Mouse (Mus musculus) heart, adult 2 months (tissue): Measurements from ENCODE around the gene Olfr279. TPM values are rescaled to one million over a fixed set of nuclear protein-coding genes. Genes with fewer than 3 reads are reported as not detected.

Source experiments
- DNase-seq, 2 experiments: peaks; one replicate each; pipeline ENCODE4 v3.0.0; 2021
- H3K27ac ChIP-seq: fragments of 200-600 bp; 2 replicates; pipeline ENCODE4 v1.8.1; 2022
- H3K27me3 ChIP-seq: fragments of 200-500 bp; 2 replicates; pipeline ENCODE4 v1.6.1; 2012; ENCODE audit warnings: mild to moderate bottlenecking, low read length, inconsistent platforms, mixed read lengths; ENCODE audit not compliant: control insufficient read depth, insufficient read depth
- H3K36me3 ChIP-seq: fragments of 200-500 bp; 2 replicates; pipeline ENCODE4 v1.6.1; 2012; ENCODE audit warnings: low read length, inconsistent platforms; ENCODE audit not compliant: control insufficient read depth, insufficient read depth
- H3K4me1 ChIP-seq: fragments of 200-500 bp; 2 replicates; pipeline ENCODE4 v1.6.1; 2011; ENCODE audit warnings: low read length; ENCODE audit not compliant: control insufficient read depth, insufficient read depth
- H3K4me3 ChIP-seq: fragments of 200-600 bp; 2 replicates; pipeline ENCODE4 v1.8.1; 2022
- H3K79me2 ChIP-seq: fragments of 200-500 bp; replicated peaks from 2 replicates; pipeline ENCODE4 v1.6.1; 2012; ENCODE audit warnings: mild to moderate bottlenecking, inconsistent platforms, low read length, moderate library complexity, mixed read lengths; ENCODE audit not compliant: control insufficient read depth, insufficient read depth
- H3K9ac ChIP-seq: fragments of 200-500 bp; 2 replicates; pipeline ENCODE4 v1.6.1; 2012; ENCODE audit warnings: low read depth, mild to moderate bottlenecking, control low read depth, inconsistent platforms, low read length, mixed read lengths
- CTCF ChIP-seq: fragments of 200-600 bp; IDR thresholded peaks from 2 replicates; pipeline ENCODE4 v1.8.1; 2022; ENCODE audit warnings: antibody characterized with exemption, mild to moderate bottlenecking, moderate library complexity
- EP300 ChIP-seq: fragments of 200-500 bp; IDR thresholded peaks from 2 replicates; pipeline ENCODE4 v1.6.1; 2011; ENCODE audit warnings: low read depth, low read length, control low read depth; ENCODE audit not compliant: insufficient read depth
- POLR2A ChIP-seq: fragments of 200-500 bp; IDR thresholded peaks from 2 replicates; pipeline ENCODE4 v1.6.1; 2011; ENCODE audit warnings: mild to moderate bottlenecking, low read depth, low read length, control low read depth; ENCODE audit not compliant: insufficient read depth
- WGBS: fragments of 180-500 bp; shearing (Covaris S2); methylation state at CpG from one replicate; pipeline ENCODE4 v1.1.7; 2018; 5-methylcytosine and 5-hydroxymethylcytosine counted together
- intact Hi-C: fragments of 180-260 bp; cut with DNase I; formaldehyde crosslinking; loops from one replicate; pipeline ENCODE4 v1.15.1; 2025
- polyA plus RNA-seq: library from polyadenylated mRNA; depleted of rRNA; stranded (reverse); fragments of >200 nt; gene quantifications from 2 replicates; pipeline ENCODE4 v1.2.3, GENCODE M21; 2012
- total RNA-seq, 2 experiments: library from RNA; stranded (reverse); gene quantifications; 2 replicates each; pipeline ENCODE4 v1.2.3; 2021

Gene Olfr279
- total and polyA plus RNA-seq, 3 experiments: not detected

DNA sequence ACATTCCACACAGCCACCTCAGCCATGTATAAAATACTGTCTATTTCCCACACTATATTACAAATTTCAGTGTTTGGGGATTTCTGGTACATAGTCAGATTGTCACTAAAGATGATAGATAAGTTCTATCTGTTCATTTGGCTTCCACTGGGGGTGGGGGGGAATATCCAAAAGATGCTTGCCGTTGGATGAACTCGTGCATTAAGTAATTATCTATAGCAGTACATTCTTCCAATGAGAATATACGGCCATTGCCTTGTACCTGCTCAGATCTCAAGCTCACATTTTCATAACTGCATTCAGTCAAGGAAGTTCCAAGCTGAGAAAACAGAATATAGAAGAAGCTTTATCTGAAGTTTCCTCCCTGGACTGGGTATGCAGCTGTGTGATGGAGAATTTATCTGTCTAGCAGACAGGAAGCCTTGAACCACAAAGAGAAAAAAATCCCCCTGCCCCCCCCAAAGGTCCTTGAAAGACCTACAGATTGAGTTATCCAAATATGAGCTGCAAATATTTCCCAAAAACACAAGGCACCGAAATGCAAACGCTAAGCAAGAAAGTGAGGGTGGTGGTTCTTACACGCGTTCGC lies 5.7 kb upstream of the Olfr279 start:
- intact Hi-C loops: no loop called here
- no peak for DNase-seq

DNA sequence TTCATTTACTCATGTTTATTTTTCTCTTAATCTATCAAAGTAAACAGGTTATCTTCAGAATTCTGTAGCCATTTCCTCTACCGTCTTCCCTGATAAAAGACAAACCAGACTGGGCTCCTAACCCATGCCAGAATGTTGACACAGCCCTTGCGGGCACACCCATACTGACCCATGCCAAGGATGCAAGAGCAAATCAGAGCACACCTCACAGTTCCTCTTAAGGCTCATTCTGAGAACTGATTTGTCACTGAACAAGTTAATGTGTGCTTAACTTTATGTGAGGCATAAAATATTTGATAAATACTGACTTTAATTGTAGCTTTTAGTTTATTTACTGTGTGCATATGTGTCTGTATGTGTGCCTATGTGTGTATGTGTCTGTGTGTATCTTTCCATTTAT lies 870 bp upstream of the Olfr279 start:
- TF ChIP-seq POLR2A: no peak
- no peak for TF ChIP-seq EP300
- no peak for TF ChIP-seq CTCF
- Histone ChIP-seq H3K27ac (no peak overlapping the region), H3K9ac (no peak overlapping the region), H3K27me3 (no peaks in the 10 kb centered on the region), H3K4me1 (0 out of 2 replicates have a peak, but pooled peaks cover 1% of the 10 kb centered on the region), H3K36me3 (no peaks in the 10 kb centered on the region), H3K79me2 (no peaks in the 10 kb centered on the region), H3K4me3 (no peak overlapping the region)
- intact Hi-C loops: no loop called here
- 28% methylated on average over 2 of the region's 2 CpGs for WGBS
- DNase-seq: no peak

More for the DNA sequence above, 5.7 kb upstream of the Olfr279 start:
- Histone ChIP-seq H3K9ac (no peak overlapping the region), H3K79me2 (no peaks in the 10 kb centered on the region), H3K4me3 (no peak overlapping the region), H3K36me3 (peaks cover 2% of the 10 kb centered on the region; the same call in 1 of the 2 replicates), H3K27me3 (no peaks in the 10 kb centered on the region), H3K4me1 (peaks cover 16% of the 10 kb centered on the region), H3K27ac (no peak overlapping the region)
- TF ChIP-seq POLR2A (no peak), EP300 (no peak), CTCF (no peak)
- WGBS: 92% methylated on average over 8 of the region's 8 CpGs

DNA sequence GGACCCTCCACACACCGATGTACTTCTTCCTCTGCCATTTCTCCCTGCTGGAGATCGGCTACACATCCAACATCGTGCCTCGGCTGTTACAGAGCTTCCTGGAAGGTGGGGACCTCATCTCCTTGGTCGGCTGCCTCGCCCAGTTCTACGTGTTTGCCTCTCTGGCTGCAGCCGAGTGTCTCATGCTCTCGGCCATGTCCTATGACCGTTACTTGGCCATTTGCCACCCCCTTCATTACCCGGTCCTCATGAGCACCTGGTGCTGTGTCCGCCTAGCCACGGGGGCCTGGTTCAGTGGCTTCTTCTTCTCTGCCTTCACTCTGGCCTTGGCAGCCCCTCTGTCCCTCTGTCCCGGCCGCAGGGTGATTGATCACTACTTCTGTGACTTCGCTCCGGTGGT lies 5.4 kb downstream of the Olfr279 start:
- no peak overlapping the region for H3K27ac ChIP-seq

DNA sequence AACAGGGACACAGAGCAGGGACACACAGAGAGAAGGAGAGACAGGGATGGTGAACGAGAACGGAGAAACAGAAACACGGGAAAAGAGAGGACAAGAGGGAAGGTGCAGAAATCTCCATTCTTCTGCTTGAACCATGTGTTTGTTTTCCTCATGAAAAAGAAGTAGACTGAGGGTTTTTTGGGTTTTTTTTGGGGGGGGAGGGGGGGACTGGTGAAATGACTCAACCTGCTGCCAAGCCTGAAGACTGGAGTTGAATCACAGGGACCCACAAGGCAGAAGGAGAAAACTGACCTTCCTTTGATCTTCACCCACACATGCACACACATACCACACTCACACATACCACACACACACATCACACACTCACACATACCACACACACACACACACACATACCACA lies 11.1 kb downstream of the Olfr279 start:
- H3K79me2 ChIP-seq: no peaks in the 10 kb centered on the region
- peaks cover 6% of the 10 kb centered on the region for H3K4me1 ChIP-seq
- TF ChIP-seq POLR2A (no peak), EP300 (no peak), CTCF (no peak)
- DNase-seq: no peak
- no peaks in the 10 kb centered on the region for H3K36me3 ChIP-seq
- H3K9ac ChIP-seq: no peak overlapping the region
- WGBS: 88% methylated on average over 3 of the region's 3 CpGs
- intact Hi-C loops: loop anchor here (10.0 kb wide), 1 partner anchor 319 kb away; no protein-coding TSS in a partner anchor
- H3K27ac ChIP-seq: no peak overlapping the region
- H3K27me3 ChIP-seq: no peaks in the 10 kb centered on the region
- no peak overlapping the region for H3K4me3 ChIP-seq

More for the DNA sequence above, 5.4 kb downstream of the Olfr279 start:
- Histone ChIP-seq H3K79me2 (no peaks in the 10 kb centered on the region), H3K4me1 (no peaks in the 10 kb centered on the region), H3K36me3 (no peaks in the 10 kb centered on the region), H3K4me3 (no peak overlapping the region), H3K27me3 (no peaks in the 10 kb centered on the region), H3K9ac (no peak overlapping the region)
- DNase-seq: no peak
- WGBS: 86% methylated on average over 17 of the region's 17 CpGs
- TF ChIP-seq EP300: no peak
- no peak for TF ChIP-seq CTCF
- intact Hi-C loops: no loop called here

DNA sequence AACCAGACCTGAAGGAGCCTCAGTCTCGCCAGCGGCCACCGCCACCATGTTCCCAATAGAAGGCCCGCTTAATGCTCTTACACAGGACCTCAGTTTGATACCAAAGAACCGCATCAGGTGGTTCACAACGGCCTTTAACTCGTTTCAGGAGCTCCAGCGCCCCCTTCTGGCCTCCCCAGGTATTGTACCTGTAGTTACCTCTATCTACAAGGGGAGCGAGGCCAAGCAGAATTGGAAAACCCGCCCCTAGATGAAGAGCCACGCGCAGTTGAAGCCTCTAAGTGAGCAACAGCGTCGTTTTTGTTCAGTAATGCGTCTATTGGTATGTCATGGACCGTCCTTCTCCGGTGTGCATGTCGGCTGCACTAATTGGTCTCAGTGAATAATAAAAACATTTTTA lies 12.3 kb downstream of the Olfr279 start:
- WGBS: 12% methylated on average over 18 of the region's 18 CpGs
- Histone ChIP-seq H3K36me3 (no peaks in the 10 kb centered on the region), H3K27me3 (no peaks in the 10 kb centered on the region), H3K79me2 (no peaks in the 10 kb centered on the region), H3K9ac (no peak overlapping the region), H3K4me3 (no peak overlapping the region), H3K27ac (no peak overlapping the region), H3K4me1 (peaks cover 6% of the 10 kb centered on the region)
- TF ChIP-seq CTCF: peak; percentile 88
- no peak for TF ChIP-seq EP300
- TF ChIP-seq POLR2A: no peak
- intact Hi-C loops: loop anchor here (10.0 kb wide), 1 partner anchor 320 kb away; no protein-coding TSS in a partner anchor
- peak; percentile 67 to 81 for DNase-seq

DNA sequence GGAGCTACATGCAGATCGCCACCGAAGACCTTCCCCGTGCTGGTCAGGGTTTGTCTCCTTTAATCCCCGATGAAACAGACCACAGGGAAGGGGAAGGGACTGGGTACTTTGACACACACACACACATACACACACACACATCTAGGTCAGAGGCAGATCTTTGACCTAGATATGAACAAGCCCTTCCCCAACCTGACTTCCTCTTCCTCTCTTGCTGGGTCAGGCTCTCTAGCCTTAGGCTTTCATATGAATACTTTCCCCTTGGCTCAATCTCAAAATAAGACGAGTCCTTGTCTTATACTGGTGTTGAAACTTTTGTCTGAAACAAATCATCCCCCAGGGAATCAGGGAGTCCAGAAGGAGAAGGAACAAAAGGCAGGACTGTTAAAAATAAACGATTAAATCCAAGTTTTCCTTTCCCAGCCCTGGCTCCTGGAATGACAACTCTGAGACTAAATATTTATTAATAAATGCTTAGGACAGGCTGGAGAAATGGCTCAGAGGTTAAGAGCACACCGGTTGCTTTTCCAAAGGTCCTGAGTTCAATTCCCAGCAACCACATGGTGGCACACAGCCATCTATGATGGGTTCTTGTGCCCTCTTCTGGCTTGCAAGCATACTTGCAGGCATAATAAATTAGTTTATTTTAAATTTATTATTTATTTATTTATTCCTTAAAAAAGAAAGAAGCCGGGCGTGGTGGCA lies 14.2 kb downstream of the Olfr279 start:
- 0 out of 2 replicates have a peak, but pooled peaks have one; percentile 23 for TF ChIP-seq EP300
- TF ChIP-seq POLR2A: no peak
- TF ChIP-seq CTCF: peak; percentile 57
- H3K4me3 ChIP-seq: no peak overlapping the region
- H3K27me3 ChIP-seq: no peaks in the 10 kb centered on the region
- intact Hi-C loops: loop anchor here (1.0 to 10.0 kb wide), 3 partner anchors 22 to 322 kb away; no protein-coding TSS in a partner anchor
- no peak for DNase-seq
- H3K9ac ChIP-seq: no peak overlapping the region
- peak overlapping the region; percentile 72 for H3K27ac ChIP-seq
- no peaks in the 10 kb centered on the region for H3K36me3 ChIP-seq
- peaks cover 8% of the 10 kb centered on the region for H3K4me1 ChIP-seq
- H3K79me2 ChIP-seq: no peaks in the 10 kb centered on the region
- 45% methylated on average over 9 of the region's 9 CpGs for WGBS
